Mouse (Mus musculus): ENCODE results near the gene Ssbp3. TPM values are rescaled to one million over a fixed set of nuclear protein-coding genes. Genes with fewer than 3 reads are reported as not detected.

Gene Ssbp3
- total RNA-seq, 1 experiment, result 42.6 TPM

GRCm38 (mm10) chr4:106953221-106953620, 42.7 kb downstream of the Ssbp3 start:
- H3K27ac ChIP-seq (ENCODE audit: insufficient read depth, low read depth, low read length, poor library complexity, severe bottlenecking), result peak overlapping the region; percentile 49; the same call in 1 of the 2 replicates
- H3K4me1 ChIP-seq (ENCODE audit: control insufficient read depth in 2 of 2, insufficient read depth in 2 of 2, low read length in 2 of 2, poor library complexity in 1 of 2), result peaks cover 24 to 53% of the 10 kb centered on the region in 2 experiments
- no peak overlapping the region for H3K4me3 ChIP-seq (ENCODE audit: insufficient read depth in 1 of 2, low read depth in 1 of 2, low read length in 2 of 2, poor library complexity in 1 of 2, severe bottlenecking in 1 of 2)
- in situ Hi-C loops (cut with MboI; ENCODE audit: low sequenced_read_pairs in 2 of 2, unreplicated experiment in 2 of 2), result no loop called here
- no peak for TF ChIP-seq HCFC1 (IDR thresholded peaks at IDR 0.05; ENCODE audit: borderline replicate concordance, insufficient read depth, low read length)
- TF ChIP-seq ZNF384 (IDR thresholded peaks at IDR 0.05; ENCODE audit: low read depth, low read length), result peak; percentile 78
- no peak for TF ChIP-seq CHD2 (IDR thresholded peaks at IDR 0.05; ENCODE audit: low read depth, low read length)
- H3K9me3 ChIP-seq (ENCODE audit: control insufficient read depth, insufficient read depth, low read depth, low read length), result no peaks in the 10 kb centered on the region
- H3K36me3 ChIP-seq (ENCODE audit: control insufficient read depth, insufficient read depth, low read length, poor library complexity, severe bottlenecking), result peaks cover 10% of the 10 kb centered on the region; the same call in 1 of the 2 replicates
- no peak overlapping the region for H3K9ac ChIP-seq (ENCODE audit: insufficient read depth, low read depth, low read length, poor library complexity, severe bottlenecking)
- no peak for DNase-seq (ENCODE audit: low read depth, low spot score)

- Histone ChIP-seq H3K27ac (ENCODE audit: insufficient read depth, low read depth, low read length, poor library complexity, severe bottlenecking) (peak overlapping the region; percentile 49; the same call in 1 of the 2 replicates), H3K4me1 (ENCODE audit: control insufficient read depth in 2 of 2, insufficient read depth in 2 of 2, low read length in 2 of 2, poor library complexity in 1 of 2) (peaks cover 22 to 48% of the 10 kb centered on the region in 2 experiments), H3K9ac (ENCODE audit: insufficient read depth, low read depth, low read length, poor library complexity, severe bottlenecking) (no peak overlapping the region), H3K9me3 (ENCODE audit: control insufficient read depth, insufficient read depth, low read depth, low read length) (no peaks in the 10 kb centered on the region), H3K36me3 (ENCODE audit: control insufficient read depth, insufficient read depth, low read length, poor library complexity, severe bottlenecking) (peaks cover 10% of the 10 kb centered on the region; the same call in 1 of the 2 replicates), H3K4me3 (ENCODE audit: insufficient read depth in 1 of 2, low read depth in 1 of 2, low read length in 2 of 2, poor library complexity in 1 of 2, severe bottlenecking in 1 of 2) (no peak overlapping the region)
- in situ Hi-C loops (cut with MboI; ENCODE audit: low sequenced_read_pairs in 2 of 2, unreplicated experiment in 2 of 2), result no loop called here
- DNase-seq (ENCODE audit: low read depth, low spot score), result no peak
- no peak for TF ChIP-seq MAFK (IDR thresholded peaks at IDR 0.05; ENCODE audit: insufficient read depth, low read depth, low read length)
- TF ChIP-seq ZNF384 (IDR thresholded peaks at IDR 0.05; ENCODE audit: low read depth, low read length), result no peak
- TF ChIP-seq ZC3H11A (IDR thresholded peaks at IDR 0.05; ENCODE audit: borderline replicate concordance, low read depth, low read length), result no peak
- no peak for TF ChIP-seq CHD2 (IDR thresholded peaks at IDR 0.05; ENCODE audit: low read depth, low read length)
- TF ChIP-seq HCFC1 (IDR thresholded peaks at IDR 0.05; ENCODE audit: borderline replicate concordance, insufficient read depth, low read length), result no peak
Observed at GRCm38 (mm10) chr4:106953760-106954159, 43.3 kb downstream of the Ssbp3 start.

- Histone ChIP-seq H3K27ac (ENCODE audit: insufficient read depth, low read depth, low read length, poor library complexity, severe bottlenecking) (0 out of 2 replicates have a peak overlapping the region, but pooled peaks have one; percentile 2), H3K9me3 (ENCODE audit: control insufficient read depth, insufficient read depth, low read depth, low read length) (no peaks in the 10 kb centered on the region), H3K4me1 (ENCODE audit: control insufficient read depth in 2 of 2, insufficient read depth in 2 of 2, low read length in 2 of 2, poor library complexity in 1 of 2) (peaks cover 18 to 42% of the 10 kb centered on the region in 2 experiments), H3K9ac (ENCODE audit: insufficient read depth, low read depth, low read length, poor library complexity, severe bottlenecking) (no peak overlapping the region), H3K36me3 (ENCODE audit: control insufficient read depth, insufficient read depth, low read length, poor library complexity, severe bottlenecking) (peaks cover 7% of the 10 kb centered on the region; the same call in 1 of the 2 replicates), H3K4me3 (ENCODE audit: insufficient read depth in 1 of 2, low read depth in 1 of 2, low read length in 2 of 2, poor library complexity in 1 of 2, severe bottlenecking in 1 of 2) (no peak overlapping the region)
- no peak for DNase-seq (ENCODE audit: low read depth, low spot score)
- in situ Hi-C loops (cut with MboI; ENCODE audit: low sequenced_read_pairs in 2 of 2, unreplicated experiment in 2 of 2), result no loop called here
- no peak for TF ChIP-seq MAFK (IDR thresholded peaks at IDR 0.05; ENCODE audit: insufficient read depth, low read depth, low read length)
- TF ChIP-seq ZNF384 (IDR thresholded peaks at IDR 0.05; ENCODE audit: low read depth, low read length), result no peak
- no peak for TF ChIP-seq CHD2 (IDR thresholded peaks at IDR 0.05; ENCODE audit: low read depth, low read length)
- no peak for TF ChIP-seq ZC3H11A (IDR thresholded peaks at IDR 0.05; ENCODE audit: borderline replicate concordance, low read depth, low read length)
- TF ChIP-seq HCFC1 (IDR thresholded peaks at IDR 0.05; ENCODE audit: borderline replicate concordance, insufficient read depth, low read length), result no peak
Observed at GRCm38 (mm10) chr4:106955729-106956712, 45.5 kb downstream of the Ssbp3 start.

- in situ Hi-C loops (cut with MboI; ENCODE audit: low sequenced_read_pairs in 2 of 2, unreplicated experiment in 2 of 2), result no loop called here
- TF ChIP-seq HCFC1 (IDR thresholded peaks at IDR 0.05; ENCODE audit: borderline replicate concordance, insufficient read depth, low read length), result no peak
- TF ChIP-seq CHD2 (IDR thresholded peaks at IDR 0.05; ENCODE audit: low read depth, low read length), result no peak
- no peak for TF ChIP-seq MAFK (IDR thresholded peaks at IDR 0.05; ENCODE audit: insufficient read depth, low read depth, low read length)
- no peak for TF ChIP-seq ZNF384 (IDR thresholded peaks at IDR 0.05; ENCODE audit: low read depth, low read length)
- no peak for TF ChIP-seq ZC3H11A (IDR thresholded peaks at IDR 0.05; ENCODE audit: borderline replicate concordance, low read depth, low read length)
- peaks cover 7% of the 10 kb centered on the region; the same call in 1 of the 2 replicates for H3K36me3 ChIP-seq (ENCODE audit: control insufficient read depth, insufficient read depth, low read length, poor library complexity, severe bottlenecking)
- no peak for DNase-seq (ENCODE audit: low read depth, low spot score)
- H3K27ac ChIP-seq (ENCODE audit: insufficient read depth, low read depth, low read length, poor library complexity, severe bottlenecking), result no peak overlapping the region
- no peak overlapping the region for H3K4me3 ChIP-seq (ENCODE audit: insufficient read depth in 1 of 2, low read depth in 1 of 2, low read length in 2 of 2, poor library complexity in 1 of 2, severe bottlenecking in 1 of 2)
- H3K9ac ChIP-seq (ENCODE audit: insufficient read depth, low read depth, low read length, poor library complexity, severe bottlenecking), result no peak overlapping the region
- peaks cover 12 to 33% of the 10 kb centered on the region in 2 experiments for H3K4me1 ChIP-seq (ENCODE audit: control insufficient read depth in 2 of 2, insufficient read depth in 2 of 2, low read length in 2 of 2, poor library complexity in 1 of 2)
- no peaks in the 10 kb centered on the region for H3K9me3 ChIP-seq (ENCODE audit: control insufficient read depth, insufficient read depth, low read depth, low read length)
Observed at GRCm38 (mm10) chr4:106958117-106958516, 47.6 kb downstream of the Ssbp3 start.

All from ES-E14 (cell line).